Mouse (Mus musculus): ENCODE measurements around the gene Sgtb. TPM values are rescaled to one million over a fixed set of nuclear protein-coding genes. Genes with fewer than 3 reads are reported as not detected.

Gene Sgtb
- polyA plus RNA-seq, 1 experiment, result 0.47 TPM

- no peaks in the 10 kb centered on the region for H3K36me3 ChIP-seq (ENCODE audit: control insufficient read depth, insufficient read depth, low read length)
- no peaks in the 10 kb centered on the region for H3K27me3 ChIP-seq (ENCODE audit: control insufficient read depth, insufficient read depth, low read length)
- H3K4me3 ChIP-seq (ENCODE audit: low read depth, low read length), result peak overlapping the region; percentile 76
- peaks cover 2% of the 10 kb centered on the region for H3K4me1 ChIP-seq (ENCODE audit: control insufficient read depth, insufficient read depth, insufficient read length, low read length)
- WGBS, result 3% methylated on average over 38 of the region's 38 CpGs
- no peak overlapping the region for H3K27ac ChIP-seq (ENCODE audit: insufficient read depth, low read depth, low read length)
- TF ChIP-seq CTCF (IDR thresholded peaks at IDR 0.05; ENCODE audit: extremely low read depth, insufficient read length, insufficient replicate concordance, low read depth, low read length), result no peak
- TF ChIP-seq POLR2A (IDR thresholded peaks at IDR 0.05; ENCODE audit: low read depth, low read length), result no peak
Observed at GRCm38 (mm10) chr13:104109816-104110521, 428 bp downstream of the Sgtb start.

DNA sequence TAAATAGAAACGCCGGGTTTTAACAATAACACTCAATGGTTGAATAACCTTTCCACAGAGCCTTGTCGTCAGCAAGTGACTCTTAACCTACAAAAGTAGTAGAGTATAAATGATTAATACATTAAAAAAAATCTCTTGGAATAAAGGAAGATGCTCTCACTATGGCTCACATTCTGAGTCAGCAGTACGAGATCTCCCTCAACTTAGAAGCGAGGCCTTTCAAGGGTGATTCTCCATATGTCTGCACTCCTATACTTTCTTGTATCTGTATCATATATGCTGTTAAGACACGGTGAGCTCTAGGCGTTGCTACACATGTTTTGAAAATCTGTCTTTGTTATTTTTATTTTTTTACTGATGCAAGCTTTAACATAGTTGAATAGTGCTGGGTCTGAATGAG lies 985 bp downstream of the Sgtb start:
- Histone ChIP-seq H3K4me3 (ENCODE audit: low read depth, low read length) (no peak overlapping the region), H3K27me3 (ENCODE audit: control insufficient read depth, insufficient read depth, low read length) (no peaks in the 10 kb centered on the region), H3K4me1 (ENCODE audit: control insufficient read depth, insufficient read depth, insufficient read length, low read length) (peaks cover 2% of the 10 kb centered on the region), H3K36me3 (ENCODE audit: control insufficient read depth, insufficient read depth, low read length) (no peaks in the 10 kb centered on the region), H3K27ac (ENCODE audit: insufficient read depth, low read depth, low read length) (no peak overlapping the region)
- no peak for TF ChIP-seq POLR2A (IDR thresholded peaks at IDR 0.05; ENCODE audit: low read depth, low read length)
- TF ChIP-seq CTCF (IDR thresholded peaks at IDR 0.05; ENCODE audit: extremely low read depth, insufficient read length, insufficient replicate concordance, low read depth, low read length), result no peak
- 39% methylated on average over 7 of the region's 7 CpGs for WGBS

- Histone ChIP-seq H3K4me3 (ENCODE audit: low read depth, low read length) (no peak overlapping the region), H3K27ac (ENCODE audit: insufficient read depth, low read depth, low read length) (no peak overlapping the region), H3K36me3 (ENCODE audit: control insufficient read depth, insufficient read depth, low read length) (no peaks in the 10 kb centered on the region), H3K4me1 (ENCODE audit: control insufficient read depth, insufficient read depth, insufficient read length, low read length) (peaks cover 2% of the 10 kb centered on the region), H3K27me3 (ENCODE audit: control insufficient read depth, insufficient read depth, low read length) (no peaks in the 10 kb centered on the region)
- TF ChIP-seq POLR2A (IDR thresholded peaks at IDR 0.05; ENCODE audit: low read depth, low read length) (no peak), CTCF (IDR thresholded peaks at IDR 0.05; ENCODE audit: extremely low read depth, insufficient read length, insufficient replicate concordance, low read depth, low read length) (no peak)
- 67% methylated on average over 12 of the region's 12 CpGs for WGBS
Observed at GRCm38 (mm10) chr13:104112266-104112900, 2.8 kb downstream of the Sgtb start.

DNA sequence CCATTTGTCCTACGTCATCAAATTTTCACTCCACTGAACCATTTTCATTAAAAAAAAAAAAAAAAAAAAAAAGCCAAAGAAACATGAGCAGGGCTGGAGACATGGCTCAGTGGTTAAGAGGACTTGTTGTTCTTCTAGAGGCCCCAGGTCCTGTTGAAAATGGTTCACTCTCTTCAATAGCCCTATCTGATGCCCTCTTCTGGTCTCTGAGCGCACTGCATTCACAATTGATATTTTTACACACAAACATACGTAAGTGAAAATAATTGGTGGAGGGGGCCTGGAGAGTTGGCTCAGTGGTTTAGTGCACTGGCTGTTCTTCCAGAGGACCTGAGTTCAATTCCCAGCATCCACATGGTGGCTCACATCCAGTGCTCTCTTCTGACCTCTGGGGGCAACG lies 4.2 kb downstream of the Sgtb start:
- H3K36me3 ChIP-seq (ENCODE audit: control insufficient read depth, insufficient read depth, low read length), result no peaks in the 10 kb centered on the region
- TF ChIP-seq CTCF (IDR thresholded peaks at IDR 0.05; ENCODE audit: extremely low read depth, insufficient read length, insufficient replicate concordance, low read depth, low read length), result no peak
- TF ChIP-seq POLR2A (IDR thresholded peaks at IDR 0.05; ENCODE audit: low read depth, low read length), result no peak
- H3K27ac ChIP-seq (ENCODE audit: insufficient read depth, low read depth, low read length), result no peak overlapping the region
- 94% methylated on average over 4 of the region's 4 CpGs for WGBS
- no peaks in the 10 kb centered on the region for H3K27me3 ChIP-seq (ENCODE audit: control insufficient read depth, insufficient read depth, low read length)
- H3K4me1 ChIP-seq (ENCODE audit: control insufficient read depth, insufficient read depth, insufficient read length, low read length), result no peaks in the 10 kb centered on the region; the same call in 1 of the 2 replicates
- H3K4me3 ChIP-seq (ENCODE audit: low read depth, low read length), result no peak overlapping the region

GRCm38 (mm10) chr13:104114827-104115226 lies 5.3 kb downstream of the Sgtb start:
- Histone ChIP-seq H3K4me3 (ENCODE audit: low read depth, low read length) (no peak overlapping the region), H3K27me3 (ENCODE audit: control insufficient read depth, insufficient read depth, low read length) (no peaks in the 10 kb centered on the region), H3K36me3 (ENCODE audit: control insufficient read depth, insufficient read depth, low read length) (no peaks in the 10 kb centered on the region), H3K27ac (ENCODE audit: insufficient read depth, low read depth, low read length) (no peak overlapping the region), H3K4me1 (ENCODE audit: control insufficient read depth, insufficient read depth, insufficient read length, low read length) (no peaks in the 10 kb centered on the region; the same call in 1 of the 2 replicates)
- 93% methylated on average over 2 of the region's 2 CpGs for WGBS
- TF ChIP-seq CTCF (IDR thresholded peaks at IDR 0.05; ENCODE audit: extremely low read depth, insufficient read length, insufficient replicate concordance, low read depth, low read length), result no peak
- no peak for TF ChIP-seq POLR2A (IDR thresholded peaks at IDR 0.05; ENCODE audit: low read depth, low read length)

GRCm38 (mm10) chr13:104122078-104122840 lies 12.7 kb downstream of the Sgtb start:
- Histone ChIP-seq H3K4me3 (ENCODE audit: low read depth, low read length) (no peak overlapping the region), H3K27ac (ENCODE audit: insufficient read depth, low read depth, low read length) (no peak overlapping the region), H3K36me3 (ENCODE audit: control insufficient read depth, insufficient read depth, low read length) (no peaks in the 10 kb centered on the region), H3K27me3 (ENCODE audit: control insufficient read depth, insufficient read depth, low read length) (no peaks in the 10 kb centered on the region), H3K4me1 (ENCODE audit: control insufficient read depth, insufficient read depth, insufficient read length, low read length) (peaks cover 2% of the 10 kb centered on the region; the same call in 1 of the 2 replicates)
- TF ChIP-seq POLR2A (IDR thresholded peaks at IDR 0.05; ENCODE audit: low read depth, low read length) (no peak), CTCF (IDR thresholded peaks at IDR 0.05; ENCODE audit: extremely low read depth, insufficient read length, insufficient replicate concordance, low read depth, low read length) (no peak)
- 65% methylated on average over 17 of the region's 17 CpGs for WGBS

All from small intestine, adult 2 months (tissue).